Mouse (Mus musculus) G1E (cell line): ENCODE results near the gene Il15.

Experiments
- CTCF ChIP-seq: IDR thresholded peaks from 2 replicates; pipeline ENCODE4 v1.5.1; 2012; ENCODE audit warnings: low read depth, low read length, inconsistent platforms, mixed read lengths
- GATA1 ChIP-seq: IDR thresholded peaks from 2 replicates; pipeline ENCODE4 v1.6.1; 2012; ENCODE audit warnings: borderline replicate concordance, low read length, inconsistent platforms, mixed read lengths
- POLR2AphosphoS5 ChIP-seq: IDR thresholded peaks from 2 replicates; pipeline ENCODE4 v1.6.1; 2012; ENCODE audit warnings: low read depth, low read length, inconsistent platforms; ENCODE audit not compliant: insufficient replicate concordance
- TAL1 ChIP-seq: conservative IDR thresholded peaks from 2 replicates; pipeline ENCODE4 v1.6.1; 2012; ENCODE audit warnings: low read depth, low read length, inconsistent platforms, mixed read lengths

- no peak for TF ChIP-seq CTCF
- no peak for TF ChIP-seq POLR2AphosphoS5
- TF ChIP-seq GATA1 = no peak
- TF ChIP-seq TAL1 = no peak
Observed at GRCm38 (mm10) chr8:82444897-82445296, 41.9 kb upstream of the Il15 start.
